Mouse (Mus musculus): Measurements from ENCODE around the gene Nectin2.

- TF ChIP-seq CTCF (conservative IDR thresholded peaks at IDR 0.05; ENCODE audit: low read length): no peak
- no peak for TF ChIP-seq POU5F1 (IDR thresholded peaks at IDR 0.05; ENCODE audit: borderline replicate concordance, low read length)
Observed at GRCm38 (mm10) chr7:19686521-19686920, 63.8 kb downstream of the Nectin2 start.

Measured in E14TG2a.4 (cell line).